25 mouse cellular contexts compared by ENCODE assay signal in genomic region chr3:103517376-103518304, GRCm38 (mm10). TPM values are rescaled to one million over a fixed set of nuclear protein-coding genes. Genes with fewer than 3 reads are reported as not detected.
DNase-seq lines count a peak whose midpoint lies in the region; ATAC-seq lines count a peak whose summit lies in the region.
"Had no signal": no experiment of that assay in that cellular context is flagged by ENCODE, and none has a peak within 500 bp of the region (broad histone marks: within the 10 kb centered on the region; RNA-seq: fewer than 3 reads in every experiment).

No protein-coding gene starts in this region.

- no peaks in the 10 kb centered on the region for H3K9me3 ChIP-seq in midbrain, embryonic 11.5 days (ENCODE audit: control insufficient read depth, low read length)
- H3K9me3 ChIP-seq in midbrain, embryonic 10.5 days (replicated peaks): no peaks in the 10 kb centered on the region
- no peaks in the 10 kb centered on the region for H3K9me3 ChIP-seq in forebrain, embryonic 10.5 days
- H3K9me3 ChIP-seq: embryonic facial prominence, embryonic 15.5 days; heart, embryonic 10.5 days; limb, embryonic 12.5 days; midbrain, embryonic 13.5 days; stomach, embryonic 15.5 days had no signal

- no peak overlapping the region for H3K4me3 ChIP-seq in midbrain, embryonic 11.5 days (ENCODE audit: low read depth, low read length)
- no peak overlapping the region for H3K4me3 ChIP-seq in midbrain, embryonic 10.5 days
- H3K4me3 ChIP-seq in forebrain, embryonic 10.5 days: no peak overlapping the region
- H3K4me3 ChIP-seq: embryonic facial prominence, embryonic 15.5 days; heart, embryonic 10.5 days; limb, embryonic 12.5 days; midbrain, embryonic 13.5 days; stomach, embryonic 15.5 days had no signal

- no peaks in the 10 kb centered on the region for H3K4me1 ChIP-seq in midbrain, embryonic 11.5 days (ENCODE audit: control insufficient read depth, insufficient read depth, low read length)
- H3K4me1 ChIP-seq in midbrain, embryonic 10.5 days: no peaks in the 10 kb centered on the region; the same call in 1 of the 2 replicates
- peaks cover 24% of the 10 kb centered on the region for H3K4me1 ChIP-seq in forebrain, embryonic 10.5 days
- H3K4me1 ChIP-seq: embryonic facial prominence, embryonic 15.5 days; heart, embryonic 10.5 days; limb, embryonic 12.5 days; midbrain, embryonic 13.5 days; stomach, embryonic 15.5 days had no signal

- DNase-seq in cerebellum, adult 11-12 months: peak; percentile 49
- DNase-seq in cerebellum, adult 11 months: no peak
- peak; percentile 73 for DNase-seq in heart, adult 11 months
- no peak for DNase-seq in heart, postnatal 25 days (ENCODE audit: low spot score)
- peak; percentile 60 for DNase-seq in midbrain, embryonic 11.5 days (ENCODE audit: low spot score, missing footprints)
- no peak for DNase-seq in midbrain, embryonic 10.5 days (ENCODE audit: low spot score)
- DNase-seq in cerebellum, adult 9-11 months: peak; percentile 65
- no peak for DNase-seq in forebrain, embryonic 10.5 days (ENCODE audit: extremely low spot score, low spot score)
- DNase-seq: adrenal gland, adult 8-10 months; kidney, adult 8-10 months; kidney, postnatal 10 days; liver, postnatal 0 days; lung, postnatal 14 days; thymus, adult 18-20 months; thymus, postnatal 36 days had no signal

- no peak overlapping the region for H3K27ac ChIP-seq in midbrain, embryonic 11.5 days (ENCODE audit: low read depth, low read length)
- no peak overlapping the region for H3K27ac ChIP-seq in midbrain, embryonic 10.5 days (replicated peaks)
- H3K27ac ChIP-seq in forebrain, embryonic 10.5 days: no peak overlapping the region
- H3K27ac ChIP-seq: embryonic facial prominence, embryonic 15.5 days; heart, embryonic 10.5 days; limb, embryonic 12.5 days; midbrain, embryonic 13.5 days; stomach, embryonic 15.5 days had no signal

- H3K36me3 ChIP-seq in midbrain, embryonic 11.5 days (ENCODE audit: control insufficient read depth, insufficient read depth, low read length): no peaks in the 10 kb centered on the region
- no peaks in the 10 kb centered on the region for H3K36me3 ChIP-seq in midbrain, embryonic 10.5 days
- no peaks in the 10 kb centered on the region for H3K36me3 ChIP-seq in forebrain, embryonic 10.5 days (replicated peaks)
- H3K36me3 ChIP-seq: embryonic facial prominence, embryonic 15.5 days; heart, embryonic 10.5 days; limb, embryonic 12.5 days; midbrain, embryonic 13.5 days; stomach, embryonic 15.5 days had no signal

- no peak overlapping the region for H3K4me2 ChIP-seq in midbrain, embryonic 11.5 days
- H3K4me2 ChIP-seq: embryonic facial prominence, embryonic 15.5 days; limb, embryonic 12.5 days; liver, embryonic 11.5 days; midbrain, embryonic 13.5 days; stomach, embryonic 15.5 days had no signal

- WGBS in midbrain, embryonic 11.5 days: 64% methylated on average over 8 of the region's 8 CpGs
- WGBS in midbrain, embryonic 10.5 days: 74% methylated on average over 8 of the region's 8 CpGs
- WGBS in forebrain, embryonic 10.5 days: 70% methylated on average over 8 of the region's 8 CpGs

- no peak for ATAC-seq in midbrain, embryonic 11.5 days (ENCODE audit: low FRiP score)
- ATAC-seq: activated CD4-positive, CD25-positive, alpha-beta regulatory T cell, adult 4 months; liver, postnatal 0 days; midbrain, embryonic 13.5 days had no signal

- intact Hi-C loops in heart, postnatal 25 days (cut with DNase I): no loop called here

- H3K9ac ChIP-seq in midbrain, embryonic 11.5 days (ENCODE audit: low read length): no peak overlapping the region
- H3K9ac ChIP-seq: embryonic facial prominence, embryonic 15.5 days; limb, embryonic 12.5 days; liver, postnatal 0 days; midbrain, embryonic 13.5 days; stomach, embryonic 15.5 days had no signal

- H3K27me3 ChIP-seq in midbrain, embryonic 11.5 days (ENCODE audit: control insufficient read depth, insufficient read depth, low read length): no peaks in the 10 kb centered on the region
- H3K27me3 ChIP-seq in midbrain, embryonic 10.5 days (ENCODE audit: low read depth, poor library complexity, severe bottlenecking): no peaks in the 10 kb centered on the region
- no peaks in the 10 kb centered on the region for H3K27me3 ChIP-seq in forebrain, embryonic 10.5 days (ENCODE audit: poor library complexity, severe bottlenecking)
- H3K27me3 ChIP-seq: embryonic facial prominence, embryonic 15.5 days; limb, embryonic 12.5 days; midbrain, embryonic 13.5 days; stomach, embryonic 15.5 days had no signal

RNA-seq across cellular contexts. Expression of gene Syt6, which starts 57.4 kb away (rescaled TPM):
- total RNA-seq in heart, postnatal 25 days (2021): not detected
- polyA plus RNA-seq in midbrain, embryonic 11.5 days (2014; fragmentation: Nextera tagmentation; extraction: Ambion mirVana): 4.3 and 5.6 TPM in 2 replicates
- polyA plus RNA-seq in midbrain, embryonic 10.5 days (2016; fragmentation: Nextera tagmentation; extraction: Ambion mirVana): 0.74 and 2.3 TPM in 2 replicates
- 0.22 and 0.33 TPM in 2 replicates for polyA plus RNA-seq in forebrain, embryonic 10.5 days (2016; fragmentation: Nextera tagmentation; extraction: Ambion mirVana)
- total RNA-seq: adrenal gland, adult 8-10 months; gastrocnemius, adult 8-10 months; hematopoietic stem cell, adult 5-6 weeks had no signal
- polyA plus RNA-seq: activated CD4-positive, CD25-positive, alpha-beta regulatory T cell, adult 4 months; gonadal fat pad, adult 2 months; liver, postnatal 0 days had no signal

Comparison
In these comparisons a context has a peak if more than half of its experiments do, and no peak if none do; other contexts are left out.
1. DNase-seq: peak in cerebellum, adult 11-12 months (single experiment), heart, adult 11 months (single experiment), midbrain, embryonic 11.5 days (single experiment) and cerebellum, adult 9-11 months (single experiment); none in cerebellum, adult 11 months (single experiment), heart, postnatal 25 days (single experiment), midbrain, embryonic 10.5 days (single experiment) and forebrain, embryonic 10.5 days (single experiment).